Comparison of ENCODE assay signal across 9 mouse cellular contexts in the genomic region with DNA sequence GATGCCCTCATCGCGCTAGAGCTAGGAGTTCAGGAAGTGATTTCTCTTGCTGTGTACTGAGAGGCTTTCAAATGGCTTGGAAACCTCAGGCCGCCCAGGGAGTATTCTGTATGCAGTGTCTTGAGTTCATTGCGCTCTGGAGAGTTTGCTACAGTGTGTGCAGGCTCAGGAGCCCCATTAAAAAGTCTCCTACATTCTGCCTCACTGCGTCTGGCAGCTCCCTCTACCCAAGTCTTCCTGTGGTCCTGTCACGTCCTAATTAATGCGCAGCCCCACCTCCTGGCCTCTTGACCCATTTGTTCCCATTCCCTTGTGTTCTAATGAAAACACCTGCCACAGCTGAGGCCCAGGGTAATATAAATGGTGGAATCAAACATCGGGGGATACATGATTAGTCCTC. TPM values are rescaled to one million over a fixed set of nuclear protein-coding genes. Genes with fewer than 3 reads are reported as not detected.
DNase-seq lines count a peak whose midpoint lies in the region; ATAC-seq and TF ChIP-seq lines count a peak whose summit lies in the region.
"Had no signal": no experiment of that assay in that cellular context is flagged by ENCODE, and none has a peak within 500 bp of the region (broad histone marks: within the 10 kb centered on the region; RNA-seq: fewer than 3 reads in every experiment).

No protein-coding gene starts in this region.

- no peak for DNase-seq in kidney, postnatal 36 days
- DNase-seq in brain, embryonic 14.5 days (ENCODE audit: low read depth) = peak; percentile 42
- peak; percentile 39 for DNase-seq in mesoderm, embryonic 11.5 days (ENCODE audit: low read depth, low spot score)
- no peak for DNase-seq in lung, postnatal 0 days (ENCODE audit: low spot score)
- no peak for DNase-seq in right cerebral cortex, postnatal 14 days
- no peak for DNase-seq in liver, postnatal 0 days

- no peak for TF ChIP-seq POLR2A in brain, embryonic 14.5 days (IDR thresholded peaks at IDR 0.05; ENCODE audit: borderline replicate concordance, extremely low read depth, insufficient read depth, insufficient read length, poor library complexity, severe bottlenecking)

- H3K9me3 ChIP-seq in kidney, embryonic 15.5 days (replicated peaks) = no peaks in the 10 kb centered on the region
- no peaks in the 10 kb centered on the region for H3K9me3 ChIP-seq in embryonic facial prominence, embryonic 12.5 days
- no peaks in the 10 kb centered on the region for H3K9me3 ChIP-seq in lung, postnatal 0 days (ENCODE audit: low read length)
- H3K9me3 ChIP-seq in liver, postnatal 0 days (ENCODE audit: low read length) = no peaks in the 10 kb centered on the region

- H3K4me1 ChIP-seq in kidney, embryonic 15.5 days = peaks cover 60% of the 10 kb centered on the region
- H3K4me1 ChIP-seq in embryonic facial prominence, embryonic 12.5 days = peaks cover 13% of the 10 kb centered on the region
- no peaks in the 10 kb centered on the region for H3K4me1 ChIP-seq in lung, postnatal 0 days (ENCODE audit: insufficient read depth, low read depth, low read length)
- H3K4me1 ChIP-seq in liver, postnatal 0 days (ENCODE audit: insufficient read depth) = peaks cover 3% of the 10 kb centered on the region; the same call in 1 of the 2 replicates

- H3K9ac ChIP-seq in kidney, embryonic 15.5 days = no peak overlapping the region
- no peak overlapping the region for H3K9ac ChIP-seq in embryonic facial prominence, embryonic 12.5 days
- H3K9ac ChIP-seq in lung, postnatal 0 days (replicated peaks; ENCODE audit: low read depth) = no peak overlapping the region
- no peak overlapping the region for H3K9ac ChIP-seq in liver, postnatal 0 days (replicated peaks)

- peak overlapping the region; percentile 86 for H3K27ac ChIP-seq in kidney, embryonic 15.5 days
- H3K27ac ChIP-seq in embryonic facial prominence, embryonic 12.5 days = no peak overlapping the region; the same call in 1 of the 2 replicates
- H3K27ac ChIP-seq in lung, postnatal 0 days (ENCODE audit: low read length) = no peak overlapping the region
- H3K27ac ChIP-seq in liver, postnatal 0 days (ENCODE audit: low read depth) = no peak overlapping the region
- H3K27ac ChIP-seq: heart, adult 2 months had no signal

- H3K4me2 ChIP-seq in kidney, embryonic 15.5 days = 0 out of 2 replicates have a peak overlapping the region, but pooled peaks have one; percentile 2
- H3K4me2 ChIP-seq in embryonic facial prominence, embryonic 12.5 days (replicated peaks) = no peak overlapping the region
- H3K4me2 ChIP-seq in lung, postnatal 0 days (replicated peaks; ENCODE audit: low read depth, low read length) = no peak overlapping the region
- no peak overlapping the region for H3K4me2 ChIP-seq in liver, postnatal 0 days (ENCODE audit: low read depth, low read length)

- no peak overlapping the region for H3K4me3 ChIP-seq in kidney, embryonic 15.5 days (replicated peaks)
- H3K4me3 ChIP-seq in embryonic facial prominence, embryonic 12.5 days = no peak overlapping the region
- H3K4me3 ChIP-seq in lung, postnatal 0 days (ENCODE audit: low read depth, low read length) = no peak overlapping the region
- no peak overlapping the region for H3K4me3 ChIP-seq in liver, postnatal 0 days (ENCODE audit: low read depth, low read length)
- H3K4me3 ChIP-seq: heart, adult 2 months had no signal

- peak; percentile 91 for ATAC-seq in kidney, embryonic 15.5 days (replicated peaks; ENCODE audit: low FRiP score)
- ATAC-seq in embryonic facial prominence, embryonic 12.5 days (ENCODE audit: insufficient number of reproducible peaks, insufficient read depth, low FRiP score, low TSS enrichment) = peak; percentile 75
- no peak for ATAC-seq in lung, postnatal 0 days
- no peak for ATAC-seq in liver, postnatal 0 days

- H3K27me3 ChIP-seq in kidney, embryonic 15.5 days = no peaks in the 10 kb centered on the region
- H3K27me3 ChIP-seq in embryonic facial prominence, embryonic 12.5 days = no peaks in the 10 kb centered on the region
- H3K27me3 ChIP-seq in lung, postnatal 0 days (replicated peaks; ENCODE audit: insufficient read depth, low read length) = no peaks in the 10 kb centered on the region
- no peaks in the 10 kb centered on the region for H3K27me3 ChIP-seq in liver, postnatal 0 days (ENCODE audit: insufficient read depth, low read length)

- TF ChIP-seq CTCF in brain, embryonic 14.5 days (IDR thresholded peaks at IDR 0.05; ENCODE audit: borderline replicate concordance, extremely low read depth, insufficient read depth, insufficient read length) = no peak
- no peak for TF ChIP-seq CTCF in lung, postnatal 0 days (IDR thresholded peaks at IDR 0.05)
- no peak for TF ChIP-seq CTCF in liver, postnatal 0 days (IDR thresholded peaks at IDR 0.05; ENCODE audit: low read depth)

- no peak for TF ChIP-seq EP300 in lung, postnatal 0 days (IDR thresholded peaks at IDR 0.05)
- TF ChIP-seq EP300 in liver, postnatal 0 days (IDR thresholded peaks at IDR 0.05; ENCODE audit: low read depth) = no peak

- WGBS in kidney, embryonic 15.5 days = 18% methylated on average over 8 of the region's 8 CpGs
- 38% methylated on average over 8 of the region's 8 CpGs for WGBS in embryonic facial prominence, embryonic 12.5 days
- WGBS in lung, postnatal 0 days = 59% methylated on average over 8 of the region's 8 CpGs
- WGBS in liver, postnatal 0 days (ENCODE audit: insufficient replicate concordance) = 78% methylated on average over 8 of the region's 8 CpGs

- H3K36me3 ChIP-seq in kidney, embryonic 15.5 days = no peaks in the 10 kb centered on the region
- H3K36me3 ChIP-seq in embryonic facial prominence, embryonic 12.5 days = no peaks in the 10 kb centered on the region
- H3K36me3 ChIP-seq in lung, postnatal 0 days (ENCODE audit: insufficient read depth, low read length) = no peaks in the 10 kb centered on the region
- no peaks in the 10 kb centered on the region for H3K36me3 ChIP-seq in liver, postnatal 0 days (replicated peaks; ENCODE audit: insufficient read depth, low read length)

RNA-seq across cellular contexts. Expression of gene Eipr1, which starts 33.3 kb away (rescaled TPM):
- 33.9 and 36.6 TPM in 2 replicates for polyA plus RNA-seq in kidney, embryonic 15.5 days (2015; fragmentation: Nextera tagmentation; extraction: Ambion mirVana)
- 57.1 and 59.9 TPM in 2 replicates for polyA plus RNA-seq in brain, embryonic 14.5 days (2012; rRNA removed)
- 31.1 and 35.8 TPM in 2 replicates for polyA plus RNA-seq in embryonic facial prominence, embryonic 12.5 days (2016; fragmentation: Nextera tagmentation; extraction: Ambion mirVana)
- polyA plus RNA-seq in lung, postnatal 0 days (2015; fragmentation: Nextera tagmentation; extraction: Ambion mirVana) = 18.2 and 21.6 TPM in 2 replicates
- 15.5 and 16.7 TPM in 2 replicates for polyA plus RNA-seq in liver, postnatal 0 days (2015; fragmentation: Nextera tagmentation; extraction: Ambion mirVana)

RNA-seq across cellular contexts. Expression of gene Trappc12, which starts 34.6 kb away (rescaled TPM):
- polyA plus RNA-seq in kidney, embryonic 15.5 days (2015; fragmentation: Nextera tagmentation; extraction: Ambion mirVana) = 38.6 and 42.5 TPM in 2 replicates
- 40.6 and 41.8 TPM in 2 replicates for polyA plus RNA-seq in brain, embryonic 14.5 days (2012; rRNA removed)
- polyA plus RNA-seq in embryonic facial prominence, embryonic 12.5 days (2016; fragmentation: Nextera tagmentation; extraction: Ambion mirVana) = 42.6 and 46.3 TPM in 2 replicates
- 19.0 and 21.2 TPM in 2 replicates for polyA plus RNA-seq in lung, postnatal 0 days (2015; fragmentation: Nextera tagmentation; extraction: Ambion mirVana)
- 10.6 and 11.2 TPM in 2 replicates for polyA plus RNA-seq in liver, postnatal 0 days (2015; fragmentation: Nextera tagmentation; extraction: Ambion mirVana)

Comparison
In these comparisons a context has a peak if more than half of its experiments do, and no peak if none do; other contexts are left out.
1. ATAC-seq: peak in kidney, embryonic 15.5 days (single experiment) and embryonic facial prominence, embryonic 12.5 days (single experiment); none in lung, postnatal 0 days (single experiment) and liver, postnatal 0 days (single experiment).
2. DNase-seq: peak in brain, embryonic 14.5 days (single experiment) and mesoderm, embryonic 11.5 days (single experiment); none in kidney, postnatal 36 days (0 of 2), lung, postnatal 0 days (single experiment), right cerebral cortex, postnatal 14 days (single experiment) and liver, postnatal 0 days (single experiment).